Comparison of ENCODE assay signal across 19 mouse cellular contexts in the genomic region with DNA sequence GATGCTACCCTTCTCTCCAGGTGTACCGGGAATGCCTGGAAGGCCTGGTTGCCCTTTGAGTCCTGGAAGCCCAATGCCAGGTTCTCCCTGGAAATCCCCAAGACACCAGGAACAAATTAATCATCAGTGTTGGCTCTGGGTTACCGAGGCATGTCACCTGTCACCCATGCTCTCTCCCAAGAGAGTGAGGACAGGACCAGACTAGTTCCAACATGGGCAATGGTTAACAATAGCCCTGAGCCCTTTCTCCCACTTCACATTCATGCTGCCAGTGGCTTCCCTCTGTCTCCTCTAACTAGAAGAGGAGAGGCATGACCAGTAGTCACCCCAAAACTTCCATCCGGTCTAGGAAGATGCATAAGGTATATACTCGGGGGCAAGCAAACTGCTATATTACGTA.
"Had no signal": no experiment of that assay in that cellular context is flagged by ENCODE, and none has a peak within 500 bp of the region (broad histone marks: within the 10 kb centered on the region; RNA-seq: fewer than 3 reads in every experiment).

No protein-coding gene starts in this region.

- H3K27ac ChIP-seq: layer of hippocampus, adult 2 months; limb, embryonic 10.5 days; limb, embryonic 13.5 days; liver, embryonic 14.5 days; macrophage; midbrain, embryonic 12.5 days; midbrain, embryonic 15.5 days; neural tube, embryonic 13.5 days had no signal

- H3K9ac ChIP-seq: limb, embryonic 13.5 days; liver, embryonic 14.5 days; liver, postnatal 0 days; lung, embryonic 14.5 days; midbrain, embryonic 12.5 days; midbrain, embryonic 15.5 days; neural tube, embryonic 13.5 days had no signal

- H3K36me3 ChIP-seq: midbrain, embryonic 12.5 days; midbrain, embryonic 15.5 days had no signal

- DNase-seq: layer of hippocampus, adult 9-11 months; liver; liver, postnatal 0 days; lung, embryonic 14.5 days; retina, postnatal 1 day; right cerebral cortex, postnatal 25 days; spleen, adult 18-20 months; thymus, adult 18-20 months; thymus, postnatal 36 days had no signal

- H3K4me2 ChIP-seq: limb, embryonic 13.5 days; lung, embryonic 14.5 days; midbrain, embryonic 12.5 days; midbrain, embryonic 15.5 days; neural tube, embryonic 13.5 days had no signal

- H3K27me3 ChIP-seq: limb, embryonic 13.5 days; midbrain, embryonic 12.5 days; midbrain, embryonic 15.5 days; neural tube, embryonic 13.5 days had no signal

- ATAC-seq: inflammation-experienced regulatory T-cells, adult 6 months; liver, postnatal 0 days; lung, postnatal 0 days; midbrain, embryonic 15.5 days had no signal

- H3K4me3 ChIP-seq: layer of hippocampus, adult 2 months; limb, embryonic 10.5 days; limb, embryonic 13.5 days; midbrain, embryonic 12.5 days; midbrain, embryonic 15.5 days; neural tube, embryonic 13.5 days had no signal

- H3K9me3 ChIP-seq: limb, embryonic 10.5 days; limb, embryonic 13.5 days; midbrain, embryonic 12.5 days; midbrain, embryonic 15.5 days; neural tube, embryonic 13.5 days had no signal

- H3K4me1 ChIP-seq: limb, embryonic 13.5 days; midbrain, embryonic 12.5 days; midbrain, embryonic 15.5 days; neural tube, embryonic 13.5 days had no signal
